Mouse (Mus musculus): Measurements from ENCODE around the gene Pmch. TPM values are rescaled to one million over a fixed set of nuclear protein-coding genes. Genes with fewer than 3 reads are reported as not detected.

The Pmch gene
- polyA plus RNA-seq (2017; shearing (Covaris generic)): not detected

GRCm38 (mm10) chr10:88090772-88091171 lies at the start of gene Pmch:
TSS of gene Pmch (plus strand) at chr10:88091072.

Other genes with a start within 250 kb of the Pmch start
- gene Igf1, start 232.8 kb upstream of the Pmch start, polyA plus RNA-seq (2017; shearing (Covaris generic)): 0.20 TPM
- 0.21 TPM for gene Parpbp, start 55.9 kb downstream of the Pmch start, polyA plus RNA-seq (2017; shearing (Covaris generic))
- gene Nup37, start 55.9 kb downstream of the Pmch start, polyA plus RNA-seq (2017; shearing (Covaris generic)): 13.1 TPM
- gene Washc3, start 110.0 kb downstream of the Pmch start, polyA plus RNA-seq (2017; shearing (Covaris generic)): 117 TPM

All from naive thymus-derived CD4-positive, alpha-beta T cell, adult 5 months (primary cell).